Mouse (Mus musculus) cerebellum, adult 8-10 months (tissue): ENCODE data around the gene Mfn2.

Source experiments
- DNase-seq: peaks from one replicate; pipeline ENCODE4 v3.0.0; 2022

Mfn2 gene

DNA sequence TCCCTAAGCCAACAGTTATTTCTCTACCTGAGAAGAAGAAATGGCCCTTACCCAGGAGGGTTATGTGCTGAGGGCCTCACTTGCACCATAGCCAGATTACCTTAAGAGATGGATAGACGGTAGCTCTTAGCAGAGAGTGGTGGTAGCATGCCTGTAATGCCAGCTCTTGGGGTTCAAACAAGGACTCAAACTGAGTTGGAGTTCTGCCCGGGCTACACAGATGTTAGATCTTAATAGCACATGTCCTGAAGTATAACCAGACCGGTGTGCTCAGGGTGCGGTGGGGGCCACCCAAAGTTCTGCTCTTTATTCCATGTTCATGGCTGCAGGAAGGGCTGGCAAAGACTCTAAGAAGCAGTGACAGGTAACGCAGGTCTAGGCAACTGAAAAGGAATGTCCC is 5.0 kb upstream of the Mfn2 start:
- DNase-seq = no peak

DNA sequence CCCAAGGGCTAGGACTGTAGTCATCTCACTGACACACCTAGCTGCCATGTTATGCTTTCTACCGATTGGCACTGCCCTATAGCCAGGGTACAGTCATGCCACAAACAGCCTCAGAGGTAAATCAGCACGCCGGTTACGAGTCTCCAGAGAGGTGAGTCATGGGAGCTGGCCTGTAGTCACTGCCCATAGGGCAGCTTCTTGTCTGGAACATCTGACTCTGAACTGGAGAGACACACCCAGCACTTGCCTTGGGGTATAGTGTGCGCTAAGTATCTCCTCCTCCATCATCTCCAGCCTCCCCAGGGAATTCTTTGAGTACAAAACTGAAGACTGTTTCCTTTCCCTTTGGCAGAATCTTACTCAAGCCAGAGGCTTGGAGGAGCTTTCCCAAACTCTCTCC is 1.7 kb upstream of the Mfn2 start:
- DNase-seq = no peak

DNA sequence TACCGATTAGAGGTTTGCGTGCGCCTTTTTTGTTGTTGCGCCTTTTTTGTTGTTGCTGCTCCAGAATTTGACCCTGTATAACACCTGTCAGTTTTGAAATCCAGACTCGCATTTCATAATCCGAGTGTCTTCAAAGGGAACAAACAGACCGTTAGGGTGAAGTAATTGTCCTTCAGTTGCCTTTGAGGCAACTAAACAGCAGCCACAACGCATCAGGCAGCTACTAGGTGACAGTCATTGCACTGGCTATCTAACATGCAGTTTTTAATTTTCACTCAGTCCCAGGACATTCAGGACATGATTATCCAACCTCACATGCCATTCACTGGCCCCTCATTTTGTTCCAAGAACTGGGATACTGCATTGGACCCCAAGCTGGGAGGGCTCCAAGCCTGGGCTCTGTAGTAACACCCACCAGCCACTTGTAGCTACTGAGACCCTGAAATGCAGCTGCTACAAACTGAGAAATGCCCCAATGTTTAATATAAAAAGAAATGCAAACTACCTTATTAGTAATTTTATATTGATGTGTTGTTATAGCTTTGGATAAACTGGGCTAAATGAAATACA is 671 bp upstream of the Mfn2 start:
- no peak for DNase-seq

DNA sequence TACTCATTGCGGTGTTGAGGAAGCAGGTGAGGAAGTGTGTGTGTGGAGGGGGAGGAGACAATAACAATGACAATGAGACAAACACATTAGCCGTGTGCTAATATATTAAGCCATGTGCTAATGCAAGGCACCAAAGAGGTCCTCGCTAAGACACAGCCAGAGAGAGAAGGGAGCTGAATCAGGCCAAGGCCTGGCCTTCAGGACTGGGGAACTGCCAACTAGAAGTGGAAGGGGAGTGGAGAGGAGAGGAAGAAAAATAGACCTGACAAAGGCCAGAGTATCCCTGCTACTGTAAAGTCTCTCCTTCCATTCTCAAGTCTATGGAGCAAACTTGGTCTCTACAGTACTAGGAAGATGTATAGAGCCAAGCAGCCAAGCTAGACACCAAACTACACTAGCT is 903 bp downstream of the Mfn2 start:
- DNase-seq = no peak

DNA sequence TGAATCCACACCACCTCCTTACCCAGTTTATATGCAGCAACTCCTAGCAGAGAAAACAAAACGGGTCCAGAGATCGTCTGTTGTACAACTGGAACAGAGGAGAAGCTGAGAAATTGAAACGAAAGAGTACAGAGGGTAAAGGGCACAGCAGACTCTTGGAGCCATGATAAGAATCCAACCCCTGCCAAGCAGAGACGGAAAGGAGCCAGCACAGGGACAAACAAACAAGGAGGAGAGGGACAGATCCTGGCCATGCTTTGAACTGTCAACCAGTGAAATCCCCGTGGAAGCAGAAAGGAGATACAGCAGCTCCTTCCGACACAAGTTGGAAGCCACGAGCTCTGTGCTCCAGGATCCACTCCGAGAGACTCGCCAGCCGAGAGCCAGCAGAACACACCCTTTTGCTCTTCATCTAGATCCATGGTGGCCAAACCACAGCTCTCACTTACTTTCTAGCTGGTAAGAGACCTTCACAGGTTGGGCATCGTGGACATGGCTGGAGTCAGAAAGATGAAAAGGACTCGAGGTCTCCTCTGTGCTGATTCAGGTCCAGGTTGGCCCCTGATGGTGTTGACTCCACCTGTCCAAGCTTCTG is 1.5 kb downstream of the Mfn2 start:
- DNase-seq = no peak

DNA sequence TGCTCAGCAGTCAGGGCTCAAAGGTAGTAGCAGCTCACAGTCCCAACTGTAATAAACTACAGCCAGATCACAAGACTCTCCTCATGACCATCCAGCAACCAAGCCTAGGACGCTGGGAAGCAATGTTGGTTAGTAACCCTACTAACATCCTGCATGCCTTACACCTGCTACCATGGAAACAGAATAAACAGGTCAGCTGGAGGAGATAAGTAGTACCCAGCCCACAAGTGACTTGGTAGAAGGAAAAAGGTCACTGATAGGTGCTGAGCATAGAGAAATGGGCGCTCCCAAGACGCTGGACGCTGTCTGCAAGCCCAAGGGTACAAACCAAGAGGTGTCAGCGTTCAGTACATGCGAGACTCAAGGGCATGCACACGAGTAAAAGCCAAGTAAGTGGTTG is 4.1 kb downstream of the Mfn2 start:
- DNase-seq = no peak

DNA sequence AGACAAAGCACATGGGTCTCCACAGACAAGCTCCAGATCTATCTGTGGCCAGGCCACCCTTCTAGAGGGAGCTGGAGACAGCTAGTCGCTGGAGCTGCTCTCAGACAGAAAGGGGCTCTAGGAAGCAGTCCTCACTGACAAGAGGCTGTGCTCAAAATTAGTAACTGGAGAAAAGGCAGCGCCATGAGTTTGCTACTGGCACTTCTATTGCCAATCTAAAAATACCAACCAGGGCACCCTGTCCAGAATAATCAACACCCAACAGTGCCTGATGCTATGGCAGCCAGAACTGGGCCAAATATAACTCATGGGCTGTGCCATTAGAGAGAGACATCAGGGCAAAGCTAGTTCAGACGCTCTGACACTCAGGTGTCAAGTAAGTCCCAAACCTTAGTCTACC is 7.2 kb downstream of the Mfn2 start:
- DNase-seq = no peak

DNA sequence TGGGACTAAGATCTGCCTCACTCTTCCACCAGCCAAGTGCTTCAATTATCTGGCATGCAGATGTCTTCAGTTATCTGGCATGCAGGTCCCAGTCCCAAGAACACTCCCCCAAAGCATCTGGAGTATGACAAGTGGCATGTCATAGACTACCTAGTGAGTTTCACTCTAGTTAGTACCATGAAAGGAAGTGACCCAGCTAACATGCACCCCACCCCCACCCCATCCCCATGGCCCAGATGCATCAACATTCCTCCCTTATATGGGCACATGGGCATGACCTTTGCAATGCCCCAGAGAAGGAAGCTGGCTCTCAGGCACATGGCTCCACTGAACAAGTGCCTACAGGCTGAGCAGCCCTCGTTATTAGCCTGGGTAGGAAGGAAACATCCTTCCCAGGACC is 8.1 kb downstream of the Mfn2 start:
- DNase-seq = no peak

DNA sequence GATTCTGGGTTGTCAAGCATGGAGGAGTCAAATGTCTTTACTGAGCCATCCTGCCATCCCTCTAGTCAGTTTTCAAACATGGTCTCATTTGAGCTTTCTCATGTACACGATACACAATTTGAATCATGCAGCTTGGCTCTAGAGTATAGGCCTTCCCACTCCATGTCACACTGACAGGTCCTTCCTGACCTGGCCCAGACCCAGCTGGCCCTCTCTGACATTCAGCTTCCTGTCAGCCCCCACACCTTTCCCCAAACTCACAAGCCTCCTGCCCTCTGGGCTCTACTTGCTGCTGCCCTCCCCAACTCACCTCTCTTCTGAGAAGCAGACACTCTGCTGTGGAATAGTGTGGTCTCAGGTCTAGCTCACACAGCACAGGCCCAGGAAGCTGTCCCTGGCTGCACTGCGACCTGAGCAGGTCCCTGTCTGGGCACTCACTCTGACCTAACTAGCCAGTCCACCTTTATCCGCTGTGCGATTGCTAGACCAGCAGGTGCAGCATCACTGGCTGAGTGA is 8.6 kb downstream of the Mfn2 start:
- no peak for DNase-seq

DNA sequence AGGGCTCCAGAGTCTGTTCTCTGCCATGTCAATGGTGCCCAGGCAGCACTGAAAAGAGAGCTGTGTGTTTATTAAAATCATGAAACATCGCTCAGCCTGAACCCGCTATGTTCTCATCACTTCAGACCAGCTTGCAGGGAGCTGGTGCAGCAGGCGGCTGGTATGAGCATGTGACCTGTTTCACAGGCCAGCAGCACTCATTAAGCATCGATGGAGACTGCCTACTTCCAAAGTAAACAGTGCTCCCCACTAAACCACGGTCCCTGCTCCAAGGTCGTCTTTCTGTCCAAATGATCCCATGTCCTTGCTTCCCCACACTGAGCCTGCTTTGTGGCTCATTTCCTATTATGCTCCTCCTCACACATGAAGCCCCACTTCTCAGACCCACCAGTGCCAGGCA is 14.2 kb downstream of the Mfn2 start:
- DNase-seq = no peak

DNA sequence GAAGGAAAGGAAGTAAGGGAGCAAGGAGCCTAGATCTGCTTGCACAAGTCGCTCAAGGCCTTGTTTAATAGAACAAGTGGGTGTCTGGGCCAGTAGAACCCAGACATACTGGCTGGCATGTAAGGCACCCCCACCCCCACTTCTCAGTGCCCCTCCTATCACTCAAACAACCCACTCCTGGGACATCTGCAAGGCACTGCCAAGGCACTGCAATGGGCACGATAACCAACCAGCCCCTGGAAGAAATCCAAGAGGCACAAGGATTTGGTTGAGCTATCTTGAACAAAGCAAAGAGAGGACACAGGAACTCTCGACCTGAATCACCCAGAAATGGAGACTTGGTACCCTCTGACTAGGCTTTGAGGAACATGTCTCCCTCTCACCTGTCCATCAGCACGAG is 16.3 kb downstream of the Mfn2 start:
- DNase-seq = no peak

DNA sequence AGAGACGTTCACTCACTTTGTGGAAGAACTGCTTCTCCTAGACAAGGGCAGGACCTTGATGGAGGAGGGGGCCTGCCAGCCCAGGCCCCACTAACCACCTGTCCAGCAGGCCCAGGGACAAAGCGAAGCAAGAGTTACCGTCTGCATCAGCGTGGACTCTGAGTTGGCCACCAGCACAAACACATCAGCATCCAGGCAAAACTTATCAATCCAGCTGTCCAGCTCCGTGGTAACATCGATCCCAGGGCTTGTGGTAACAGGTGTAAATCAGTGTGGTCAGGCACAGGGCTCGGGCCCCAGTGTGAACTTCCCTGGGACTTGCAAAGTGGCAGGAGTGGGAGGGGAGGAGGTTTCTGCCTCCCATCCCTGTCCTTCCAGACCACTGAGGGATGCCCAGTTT is 17.2 kb downstream of the Mfn2 start:
- DNase-seq = no peak

DNA sequence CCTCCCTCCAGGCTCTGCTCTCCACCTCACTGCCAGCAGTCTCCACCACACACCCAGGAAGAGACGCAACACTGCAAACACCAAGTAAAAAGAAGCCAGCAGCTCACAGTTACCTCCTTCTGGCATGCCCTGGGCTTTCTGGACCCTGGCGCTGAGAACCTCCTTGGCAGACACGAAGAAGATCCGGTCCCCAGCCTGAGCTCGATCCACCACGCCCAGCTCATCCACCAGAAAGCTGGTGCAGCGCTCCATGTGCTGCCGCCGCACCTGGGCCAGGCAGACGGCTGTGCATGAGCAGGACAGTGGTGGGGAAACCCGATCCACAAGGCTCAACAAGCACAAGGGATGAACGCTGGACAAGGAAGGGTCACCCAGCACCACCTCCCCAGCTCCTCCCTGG is 18.3 kb downstream of the Mfn2 start:
- DNase-seq = no peak

DNA sequence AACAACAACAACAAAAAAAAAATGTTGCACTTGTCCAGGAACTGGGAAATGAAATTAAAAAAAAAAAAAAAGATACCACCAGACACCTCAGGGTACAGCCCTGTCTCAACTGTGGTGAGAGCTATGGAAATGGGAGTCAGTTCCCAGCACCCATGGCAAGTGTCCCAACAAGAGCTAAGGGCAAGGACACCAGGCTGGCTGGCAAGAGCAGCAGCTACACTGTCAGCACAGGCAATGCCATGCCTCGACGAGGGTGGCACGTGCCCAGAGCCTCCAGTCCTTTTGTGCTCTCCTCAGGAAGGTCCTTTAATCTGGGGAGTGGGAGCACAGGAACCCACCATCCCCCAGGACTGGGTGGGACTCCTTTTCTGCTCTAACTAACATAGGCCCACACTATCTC is 20.4 kb downstream of the Mfn2 start:
- no peak for DNase-seq

DNA sequence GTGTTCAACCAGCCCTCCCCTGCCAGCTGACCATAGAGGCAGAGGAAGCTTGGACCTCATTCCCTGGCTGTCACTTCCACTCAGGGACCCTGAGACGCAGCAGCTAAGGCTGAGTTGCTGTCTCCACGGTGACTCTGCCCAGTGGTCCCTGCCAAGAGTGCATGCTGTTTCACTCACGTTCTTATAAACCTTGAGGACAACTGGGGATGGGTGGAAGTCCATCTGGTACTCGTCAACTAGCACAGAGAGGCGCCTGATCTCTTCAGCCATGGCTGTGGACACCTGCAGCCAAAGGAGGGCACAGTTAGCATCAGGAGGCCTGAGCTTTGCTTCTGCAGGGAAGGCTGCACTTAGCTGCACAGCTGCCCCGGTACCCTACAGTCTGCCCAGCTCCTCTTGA is 21.5 kb downstream of the Mfn2 start:
- DNase-seq = no peak

DNA sequence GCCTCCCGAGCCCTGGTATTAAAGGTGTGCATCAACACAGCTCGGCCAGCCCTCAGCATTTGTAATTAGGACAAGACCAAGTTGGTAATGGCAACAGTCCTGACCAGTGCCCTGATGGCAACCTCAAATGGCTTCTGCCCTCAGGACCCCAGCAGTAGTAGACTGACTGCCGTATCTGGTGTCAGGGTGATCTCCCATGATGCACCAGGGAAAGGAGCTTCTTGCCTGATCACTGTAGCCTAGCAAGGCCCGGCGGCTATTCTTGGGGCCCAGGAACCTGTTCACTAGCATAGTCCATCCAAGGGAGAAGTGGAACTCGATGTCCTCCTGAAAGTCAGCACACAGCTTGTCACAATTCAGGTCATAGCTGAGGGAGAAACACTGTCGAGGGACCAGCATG is 22.7 kb downstream of the Mfn2 start:
- no peak for DNase-seq

DNA sequence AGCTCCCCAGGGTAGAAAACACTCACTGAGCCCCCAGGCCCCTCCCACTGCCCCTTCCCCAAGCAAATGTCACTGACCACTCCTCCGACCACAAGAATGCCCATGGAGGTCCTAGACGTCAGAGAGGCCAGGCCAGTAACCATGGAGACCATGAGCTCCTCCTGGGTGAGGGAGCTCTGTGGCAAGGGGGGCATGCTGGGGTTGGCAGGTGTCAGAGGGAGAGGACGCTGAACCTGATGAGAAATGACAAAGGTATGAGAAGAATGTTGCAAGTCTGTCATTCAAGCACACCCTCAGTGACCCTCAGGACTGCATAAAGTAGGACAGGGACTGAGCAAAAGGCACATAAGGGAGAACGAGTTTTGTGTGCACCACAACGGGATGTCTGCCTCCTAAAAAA is 24.6 kb downstream of the Mfn2 start:
- no peak for DNase-seq

DNA sequence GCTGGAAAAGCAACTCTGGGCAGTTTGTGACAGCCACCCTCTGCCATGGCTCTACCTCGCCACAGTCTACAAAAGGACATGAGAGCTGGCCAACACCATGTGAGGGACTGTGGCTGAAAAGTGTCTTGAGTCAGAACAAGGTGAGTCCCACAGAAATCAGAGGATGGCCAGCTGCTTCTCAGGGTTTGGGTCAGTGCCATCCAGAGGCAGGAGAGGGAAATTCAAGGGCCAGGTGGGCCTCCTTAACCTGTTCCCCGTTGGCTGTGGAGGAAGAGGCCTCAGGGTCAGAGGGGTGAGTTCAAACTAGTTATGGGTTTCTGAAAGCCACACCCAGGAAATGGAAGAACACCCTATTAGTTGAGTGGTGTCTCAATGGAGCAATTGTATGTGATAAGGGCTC is 25.0 kb downstream of the Mfn2 start:
- no peak for DNase-seq

DNA sequence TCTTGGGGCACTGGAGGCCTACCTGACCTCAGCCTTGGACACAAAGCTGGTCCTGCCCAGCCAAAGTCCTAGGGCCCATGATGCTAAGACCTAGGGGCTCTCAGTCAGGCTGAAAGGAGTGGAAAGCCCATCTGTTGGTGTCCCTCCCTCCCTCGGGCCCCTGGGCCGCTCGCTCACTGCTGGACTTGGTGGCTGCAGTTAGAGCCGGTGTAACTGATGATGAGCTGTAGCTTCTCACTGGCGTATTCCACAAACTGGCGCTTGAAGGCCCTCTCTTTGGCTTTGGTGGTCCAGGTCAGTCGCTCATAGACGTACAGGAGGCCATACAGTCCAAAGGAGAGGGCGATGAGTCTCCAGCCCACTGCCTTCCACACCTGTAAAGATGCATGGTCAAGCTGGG is 26.0 kb downstream of the Mfn2 start:
- no peak for DNase-seq

DNA sequence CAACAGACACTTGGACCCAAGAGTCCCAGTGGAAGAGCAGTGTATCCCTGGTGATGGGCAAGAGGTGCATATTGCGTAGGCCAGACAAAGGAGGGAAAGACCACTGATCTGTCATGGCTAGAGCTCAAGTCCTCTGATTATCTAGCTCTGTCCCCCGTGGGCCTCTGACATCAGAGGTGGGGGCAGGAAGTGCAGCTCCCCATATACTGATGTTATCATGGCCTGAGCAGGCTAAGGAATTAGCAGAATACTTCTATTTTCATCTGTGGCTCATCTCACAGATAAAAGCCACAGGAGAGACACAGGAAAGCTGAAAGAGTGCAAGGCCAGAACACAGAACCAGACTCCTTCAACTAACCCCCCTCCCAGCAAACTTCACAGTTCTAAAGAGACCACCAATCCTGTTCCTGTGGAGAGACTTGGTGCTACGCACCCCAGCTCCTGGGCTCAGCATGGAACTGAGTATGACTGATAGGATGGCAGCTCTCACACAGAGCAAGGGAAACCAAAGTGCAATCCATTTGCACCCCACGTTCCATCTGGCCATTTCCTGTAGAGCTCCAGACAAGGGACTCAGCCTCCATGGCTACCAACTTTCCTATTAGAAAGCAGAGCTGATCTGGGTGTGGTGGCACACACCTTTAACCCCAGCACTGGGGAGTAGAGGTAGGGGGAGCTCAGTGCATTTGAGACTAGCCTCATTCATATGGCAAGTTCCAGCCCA is 28.5 kb downstream of the Mfn2 start:
- DNase-seq = no peak

DNA sequence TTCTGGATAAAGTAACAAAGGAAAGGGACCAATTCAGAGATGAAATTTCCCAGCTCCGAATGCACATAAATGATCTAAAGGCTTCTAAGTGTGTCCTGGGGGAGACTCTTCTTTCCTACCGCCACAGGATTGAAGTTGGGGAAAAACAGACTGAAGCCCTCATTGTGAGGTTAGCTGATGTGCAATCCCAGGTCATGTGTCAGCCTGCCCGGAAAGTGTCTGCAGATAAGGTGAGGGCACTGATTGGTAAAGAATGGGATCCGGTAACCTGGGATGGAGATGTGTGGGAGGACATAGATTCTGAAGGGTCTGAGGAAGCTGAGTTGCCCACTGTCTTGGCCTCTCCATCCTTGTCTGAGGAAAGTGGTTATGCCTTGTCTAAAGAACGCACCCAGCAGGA is 35.3 kb downstream of the Mfn2 start:
- no peak for DNase-seq

DNA sequence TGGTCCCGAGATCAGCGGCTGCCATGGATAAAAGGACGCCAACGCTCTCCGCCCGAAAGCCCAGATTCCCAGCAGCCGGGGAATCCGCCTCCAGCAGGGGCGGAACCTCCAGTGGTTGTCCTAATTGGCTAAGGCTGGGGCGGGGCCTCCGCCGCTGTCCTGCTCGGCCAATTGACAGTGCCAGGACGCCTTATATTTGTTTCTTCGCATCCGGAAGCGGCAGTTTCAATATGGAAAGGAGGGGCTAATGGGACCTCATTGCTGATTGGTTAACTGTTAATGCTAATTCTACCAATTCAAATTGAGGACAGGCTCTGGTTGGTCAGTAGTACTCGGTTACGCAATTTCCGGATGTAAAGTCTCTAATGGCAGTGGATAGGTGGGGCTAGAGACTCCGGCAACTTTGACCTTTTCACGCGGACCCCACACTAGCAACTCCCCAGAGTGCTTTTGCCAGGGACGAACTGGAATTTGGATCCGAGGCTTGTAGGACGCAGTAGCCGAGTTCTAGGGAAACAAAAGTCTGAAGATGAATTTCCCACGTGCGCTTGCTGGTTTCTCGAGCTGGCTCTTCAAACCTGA is 36.0 kb downstream of the Mfn2 start, which contains the start of the genes Miip and Fv1:
Gene Miip, minus strand, starts transcription at position 367 of the 582 bp plus-strand sequence.
Gene Fv1, plus strand, starts transcription at position 530 of the 582 bp plus-strand sequence.
- DNase-seq = peak; percentile 89

DNA sequence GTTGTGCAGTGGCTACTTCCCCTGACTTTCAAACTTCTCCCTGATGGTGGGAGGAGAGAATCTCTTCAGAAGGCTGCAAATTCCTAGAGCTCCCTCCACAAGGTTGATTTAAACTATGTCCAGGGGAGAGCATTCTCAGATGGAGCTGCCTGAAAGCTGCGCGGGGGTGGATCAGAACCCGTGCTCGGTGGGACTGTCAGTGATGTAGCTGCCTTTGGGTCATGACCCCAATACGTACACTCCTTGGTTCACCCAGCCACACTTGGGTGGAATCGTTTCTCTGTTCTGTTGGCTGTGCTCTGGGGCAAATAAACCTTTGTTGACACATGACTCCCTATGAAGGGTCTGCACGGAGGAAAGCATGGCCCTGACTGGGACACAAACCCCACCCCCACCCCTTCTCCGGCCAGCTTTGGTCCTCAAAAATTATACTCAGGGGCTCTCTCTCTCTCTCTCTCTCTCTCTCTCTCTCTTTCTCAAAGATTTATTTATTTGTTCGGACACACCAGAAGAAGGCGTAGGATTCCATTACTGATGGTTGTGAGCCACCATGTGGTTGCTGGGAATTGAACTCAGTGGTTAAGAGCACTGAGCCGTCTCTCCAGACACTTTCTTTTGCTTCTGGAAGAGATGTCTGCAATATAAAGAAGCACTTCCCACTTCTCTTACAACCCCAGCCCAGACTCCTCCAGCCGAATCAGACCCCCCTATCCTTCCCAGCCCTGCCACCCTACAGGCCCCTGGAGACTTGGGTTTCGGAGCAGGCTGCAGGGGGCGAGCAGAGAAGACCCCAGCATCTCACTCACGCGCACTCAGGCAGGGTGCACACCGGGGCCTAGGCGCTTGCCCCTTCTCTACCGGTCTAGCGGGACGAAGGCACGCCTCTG is 36.7 kb downstream of the Mfn2 start:
- DNase-seq = no peak
